Mouse (Mus musculus) stomach, postnatal 0 days (tissue): ENCODE data around the gene Aif1. TPM values are rescaled to one million over a fixed set of nuclear protein-coding genes. Genes with fewer than 3 reads are reported as not detected.

ENCODE experiments used
- ATAC-seq: fragments of 200-750 bp; cut with Nextera tagmentation; 2 replicates; pipeline ENCODE4 v1.8.0; 2017; ENCODE audit not compliant: low FRiP score, low TSS enrichment
- DNase-seq: peaks from one replicate; pipeline ENCODE4 v3.0.0-alpha.2; 2016; ENCODE audit warnings: low spot score
- H3K27ac ChIP-seq: fragments of 300-500 bp; sonication (generic); replicated peaks from 2 replicates; pipeline ENCODE4 v1.5.1; 2014; ENCODE audit warnings: mild to moderate bottlenecking, control low read depth
- H3K27me3 ChIP-seq: fragments of 300-500 bp; sonication (generic); 2 replicates; pipeline ENCODE4 v1.6.1; 2014; ENCODE audit warnings: low read length; ENCODE audit not compliant: control insufficient read depth, insufficient read depth
- H3K36me3 ChIP-seq: fragments of 300-500 bp; sonication (generic); 2 replicates; pipeline ENCODE4 v1.6.1; 2014; ENCODE audit warnings: low read length, mixed read lengths; ENCODE audit not compliant: control insufficient read depth, insufficient read depth
- H3K4me1 ChIP-seq: fragments of 300-500 bp; sonication (generic); replicated peaks from 2 replicates; pipeline ENCODE4 v1.6.1; 2014; ENCODE audit warnings: antibody characterized with exemption; ENCODE audit not compliant: control insufficient read depth, insufficient read depth
- H3K4me2 ChIP-seq: fragments of 300-500 bp; sonication (generic); replicated peaks from 2 replicates; pipeline ENCODE4 v1.6.1; 2014; ENCODE audit warnings: low read depth, mild to moderate bottlenecking, control low read depth, moderate library complexity
- H3K4me3 ChIP-seq: fragments of 300-500 bp; sonication (generic); 2 replicates; pipeline ENCODE4 v1.5.1; 2014; ENCODE audit warnings: low read depth, low read length, control low read depth
- H3K9ac ChIP-seq: fragments of 300-500 bp; sonication (generic); 2 replicates; pipeline ENCODE4 v1.6.1; 2014; ENCODE audit warnings: mild to moderate bottlenecking, low read length, control low read depth, mixed read lengths
- H3K9me3 ChIP-seq: fragments of 300-500 bp; sonication (generic); 2 replicates; pipeline ENCODE4 v1.6.1; 2016; ENCODE audit warnings: low read length; ENCODE audit not compliant: control insufficient read depth
- CTCF ChIP-seq: IDR thresholded peaks from 2 replicates; pipeline ENCODE4 v1.5.1; 2016; ENCODE audit warnings: antibody characterized with exemption, low read depth, mild to moderate bottlenecking, moderate library complexity
- EP300 ChIP-seq: optimal IDR thresholded peaks from 2 replicates; pipeline ENCODE3; 2016; ENCODE audit warnings: antibody characterized with exemption
- WGBS: fragments of 180-500 bp; shearing (Covaris S2); extraction: QIAGEN DNeasy Blood & Tissue Kit; methylation state at CpG from one replicate; pipeline ENCODE4 v1.1.7; 2014; 5-methylcytosine and 5-hydroxymethylcytosine counted together
- polyA plus RNA-seq: library from polyadenylated mRNA; unstranded; fragments of >200 nt; fragmentation: Nextera tagmentation; extraction: Ambion mirVana; gene quantifications from 2 replicates; pipeline ENCODE4 v1.2.1, GENCODE M21; 2015

Aif1 gene
- polyA plus RNA-seq, 1 experiment from 2014 or later, result 24.3 TPM

DNA sequence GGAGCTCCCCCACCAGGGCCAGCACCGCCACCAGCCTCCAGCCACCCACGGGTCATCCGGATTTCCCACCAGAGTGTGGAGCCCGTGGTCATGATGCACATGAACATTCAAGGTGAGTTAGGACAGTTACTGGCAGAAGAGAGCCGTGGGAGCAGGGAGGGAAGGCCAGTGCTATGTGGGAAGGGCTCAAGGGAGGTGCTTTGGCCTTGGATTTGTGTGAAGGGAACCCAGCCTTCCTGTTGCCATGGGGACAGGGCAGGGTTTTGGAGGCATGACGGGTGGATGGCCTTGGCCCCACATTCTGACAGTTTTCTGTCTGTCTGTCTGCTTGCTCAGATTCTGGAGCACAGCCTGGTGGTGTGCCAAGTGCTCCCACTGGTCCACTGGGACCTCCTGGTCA, 33.9 kb downstream of the Aif1 start:
- ATAC-seq (no peak), DNase-seq (no peak)
- no peak overlapping the region for H3K4me2 ChIP-seq
- H3K9ac ChIP-seq, result no peak overlapping the region
- H3K4me1 ChIP-seq, result no peaks in the 10 kb centered on the region
- H3K9me3 ChIP-seq, result no peaks in the 10 kb centered on the region
- no peaks in the 10 kb centered on the region for H3K27me3 ChIP-seq
- H3K27ac ChIP-seq, result no peak overlapping the region
- H3K36me3 ChIP-seq, result peaks cover 64% of the 10 kb centered on the region
- 85% methylated on average over 6 of the region's 6 CpGs for WGBS
- no peak for TF ChIP-seq CTCF
- TF ChIP-seq EP300, result no peak
- no peak overlapping the region for H3K4me3 ChIP-seq

DNA sequence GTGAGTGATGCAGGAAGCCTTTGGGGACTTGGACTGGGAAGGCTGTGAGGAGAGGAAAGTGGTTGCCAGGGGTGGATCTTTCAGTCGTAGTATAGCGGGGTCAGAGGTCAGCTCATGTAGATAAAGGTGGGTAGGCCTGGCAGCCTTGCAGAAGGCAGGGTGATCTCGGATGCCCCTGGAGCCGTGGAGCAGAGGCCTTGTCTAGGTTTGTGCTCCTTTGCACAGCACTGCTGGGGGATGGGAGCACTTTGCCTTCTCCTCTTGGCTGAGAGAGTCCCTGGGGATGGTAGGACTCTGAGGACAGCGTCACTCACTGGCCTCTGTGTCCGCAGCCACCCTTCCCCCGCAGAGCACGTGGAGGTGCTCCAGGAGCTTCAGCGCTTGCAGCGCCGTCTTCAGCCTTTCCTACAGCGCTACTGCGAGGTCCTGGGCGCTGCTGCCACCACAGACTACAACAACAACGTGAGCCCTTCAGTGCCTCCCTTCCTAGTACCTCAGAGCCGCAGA, 35.3 kb downstream of the Aif1 start:
- no peaks in the 10 kb centered on the region for H3K9me3 ChIP-seq
- H3K4me3 ChIP-seq, result no peak overlapping the region
- H3K4me1 ChIP-seq, result no peaks in the 10 kb centered on the region
- TF ChIP-seq CTCF, result no peak
- TF ChIP-seq EP300, result no peak
- ATAC-seq (no peak), DNase-seq (no peak)
- H3K9ac ChIP-seq, result no peak overlapping the region
- H3K36me3 ChIP-seq, result peaks cover 53% of the 10 kb centered on the region
- 77% methylated on average over 16 of the region's 16 CpGs for WGBS
- H3K27ac ChIP-seq, result no peak overlapping the region
- H3K27me3 ChIP-seq, result no peaks in the 10 kb centered on the region
- no peak overlapping the region for H3K4me2 ChIP-seq

DNA sequence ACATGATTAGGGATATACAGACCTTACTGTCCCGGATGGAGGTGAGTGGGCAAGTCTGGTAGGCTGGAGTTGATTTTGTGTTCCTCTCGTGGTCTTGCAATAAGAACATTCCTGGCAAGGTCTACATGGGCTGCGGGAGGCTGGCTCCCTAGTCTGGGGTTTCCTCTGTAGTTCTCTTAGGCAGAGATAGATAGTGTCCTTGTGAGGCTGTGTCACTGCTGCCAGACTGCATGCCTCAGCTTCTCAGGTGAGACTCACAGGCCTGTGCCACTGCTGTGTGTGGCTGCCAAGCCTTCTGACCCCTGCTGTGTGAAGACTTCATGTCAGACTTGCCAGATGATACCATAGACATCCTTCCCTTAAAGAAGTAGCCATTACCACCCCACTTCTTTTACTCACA, 36.6 kb downstream of the Aif1 start:
- Histone ChIP-seq H3K4me1 (no peaks in the 10 kb centered on the region), H3K9me3 (no peaks in the 10 kb centered on the region), H3K27ac (no peak overlapping the region), H3K36me3 (peaks cover 42% of the 10 kb centered on the region), H3K4me2 (no peak overlapping the region), H3K9ac (no peak overlapping the region), H3K4me3 (no peak overlapping the region), H3K27me3 (no peaks in the 10 kb centered on the region)
- no peak for DNase-seq
- no peak for ATAC-seq
- 92% methylated on average over 3 of the region's 3 CpGs for WGBS
- TF ChIP-seq CTCF, result no peak
- no peak for TF ChIP-seq EP300

DNA sequence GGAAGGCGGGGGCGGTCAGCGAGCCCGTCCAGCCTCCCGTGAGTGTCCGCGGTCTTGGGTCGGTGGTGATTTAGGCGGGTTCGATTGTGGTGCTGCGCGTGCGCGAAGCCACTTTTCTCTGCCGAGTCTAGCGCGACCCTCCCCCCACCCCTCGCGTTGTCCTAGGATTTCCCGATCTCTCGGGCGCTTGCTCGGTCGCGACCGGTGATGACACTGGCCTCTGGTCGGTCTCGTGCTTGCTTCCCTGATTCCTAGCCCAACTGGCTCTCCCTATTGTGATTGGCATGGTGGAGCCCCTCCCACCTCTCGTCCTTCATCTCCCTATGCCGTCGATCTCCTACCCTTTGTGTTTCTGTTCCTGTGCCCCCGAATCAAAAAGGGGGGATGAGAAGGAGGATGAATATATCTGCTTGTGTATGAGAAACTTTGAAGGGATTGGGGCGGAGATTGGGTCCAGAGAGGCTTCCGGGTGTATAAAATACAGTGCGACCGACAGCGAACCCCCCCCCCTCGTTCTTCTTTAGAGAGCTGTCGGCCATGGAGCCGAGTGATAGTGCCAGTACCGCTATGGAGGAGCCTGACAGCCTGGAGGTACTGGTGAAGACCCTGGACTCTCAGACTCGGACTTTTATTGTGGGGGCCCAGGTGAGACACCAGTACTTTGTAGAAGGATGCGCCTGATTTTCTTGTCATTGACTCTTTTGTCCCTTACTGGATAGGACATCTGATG, 40.1 kb downstream of the Aif1 start:
- Histone ChIP-seq H3K9me3 (no peaks in the 10 kb centered on the region), H3K36me3 (peaks cover 15% of the 10 kb centered on the region), H3K27ac (peak overlapping the region; percentile 96), H3K9ac (peak overlapping the region; percentile 88), H3K4me2 (peak overlapping the region; percentile 77), H3K27me3 (no peaks in the 10 kb centered on the region), H3K4me3 (peak overlapping the region; percentile 78), H3K4me1 (no peaks in the 10 kb centered on the region)
- DNase-seq, result no peak
- WGBS, result under 1% methylated on average over 41 of the region's 43 CpGs
- no peak for TF ChIP-seq CTCF
- TF ChIP-seq EP300, result no peak
- ATAC-seq, result peak; percentile 63

DNA sequence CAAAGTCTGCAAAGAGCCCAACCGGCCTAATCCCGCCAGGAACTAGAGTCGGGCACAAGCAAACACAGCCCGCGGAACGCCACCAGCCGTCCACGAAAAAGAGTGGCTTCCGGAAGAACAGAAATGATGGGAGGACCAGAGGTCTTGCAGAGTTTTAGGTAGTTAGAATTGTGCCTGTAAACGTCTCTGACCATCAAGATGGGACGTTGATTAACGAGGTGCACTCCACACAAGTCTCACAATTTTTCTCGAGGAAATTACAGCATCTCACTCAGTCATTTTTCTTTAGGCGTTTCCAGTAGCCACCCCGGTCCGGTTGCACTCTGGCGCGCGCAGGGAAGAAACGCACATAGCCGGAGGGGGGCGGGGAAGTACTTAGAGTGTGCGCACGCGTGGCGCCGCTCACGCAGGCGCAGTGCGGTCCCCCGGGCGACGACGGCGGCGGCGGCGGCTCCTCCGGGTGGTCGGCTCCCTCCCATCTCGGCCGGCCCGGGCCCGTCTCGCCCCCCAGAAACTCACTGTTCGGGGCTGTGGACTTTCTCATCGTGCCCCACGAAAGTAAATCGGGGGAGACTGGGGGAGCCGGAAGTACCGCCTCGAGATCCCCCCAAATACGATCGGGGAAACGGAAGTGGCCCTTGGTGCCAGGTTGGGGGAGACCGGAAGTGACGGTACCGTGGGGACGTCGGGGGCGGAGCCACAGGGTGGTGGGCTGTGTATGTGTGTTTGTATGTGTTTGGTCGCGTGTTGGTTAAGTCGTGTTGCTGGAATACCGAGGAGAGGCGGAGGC, 40.9 kb downstream of the Aif1 start, which contains the start of gene Bag6:
Bag6 (plus strand) TSS at position 378 of the 790 bp plus-strand sequence.
- H3K36me3 ChIP-seq, result peaks cover 9% of the 10 kb centered on the region
- DNase-seq (peak; percentile 93), ATAC-seq (peak; percentile 90)
- no peaks in the 10 kb centered on the region for H3K4me1 ChIP-seq
- H3K27ac ChIP-seq, result peak within 1 kb of the TSS; percentile 96
- H3K9me3 ChIP-seq, result no peaks in the 10 kb centered on the region
- peak within 1 kb of the TSS; percentile 78 for H3K4me3 ChIP-seq
- under 1% methylated on average over 66 of the region's 66 CpGs for WGBS
- H3K27me3 ChIP-seq, result no peaks in the 10 kb centered on the region
- peak within 1 kb of the TSS; percentile 77 for H3K4me2 ChIP-seq
- TF ChIP-seq CTCF (peak; percentile 31; the same call in 1 of the 2 replicates), EP300 (peak; percentile 92)
- peak within 1 kb of the TSS; percentile 88 for H3K9ac ChIP-seq
